Mouse (Mus musculus): ENCODE data around the gene Myo1d. TPM values are rescaled to one million over a fixed set of nuclear protein-coding genes. Genes with fewer than 3 reads are reported as not detected.

The Myo1d gene
- polyA plus RNA-seq, 1 experiment from 2014 or later = 11.3 TPM

- Histone ChIP-seq H3K36me3 (no peaks in the 10 kb centered on the region), H3K4me2 (no peak overlapping the region), H3K9me3 (replicated peaks) (no peaks in the 10 kb centered on the region), H3K4me3 (no peak overlapping the region), H3K9ac (no peak overlapping the region), H3K4me1 (replicated peaks) (no peaks in the 10 kb centered on the region), H3K27me3 (replicated peaks) (no peaks in the 10 kb centered on the region), H3K27ac (ENCODE audit: poor library complexity, severe bottlenecking) (no peak overlapping the region)
- ATAC-seq (ENCODE audit: insufficient number of reproducible peaks, low FRiP score) = no peak
- WGBS = 67% methylated on average over 2 of the region's 2 CpGs
These were observed 233.6 kb downstream of the Myo1d start for GRCm38 (mm10) chr11:80546233-80546632.

GRCm38 (mm10) chr11:80539056-80539455, 240.8 kb downstream of the Myo1d start:
- H3K27ac ChIP-seq (ENCODE audit: poor library complexity, severe bottlenecking) = no peak overlapping the region
- 62% methylated on average over 4 of the region's 4 CpGs for WGBS
- H3K4me1 ChIP-seq (replicated peaks) = no peaks in the 10 kb centered on the region
- ATAC-seq (ENCODE audit: insufficient number of reproducible peaks, low FRiP score) = no peak
- H3K4me2 ChIP-seq = no peak overlapping the region
- no peaks in the 10 kb centered on the region for H3K36me3 ChIP-seq
- no peak overlapping the region for H3K4me3 ChIP-seq
- no peaks in the 10 kb centered on the region for H3K9me3 ChIP-seq (replicated peaks)
- 0 out of 2 replicates have a peak, but pooled peaks cover 5% of the 10 kb centered on the region for H3K27me3 ChIP-seq (replicated peaks)
- no peak overlapping the region for H3K9ac ChIP-seq

- 30% methylated on average over 1 of the region's 1 CpGs for WGBS
- ATAC-seq (ENCODE audit: insufficient number of reproducible peaks, low FRiP score) = no peak
These were observed 246.9 kb downstream of the Myo1d start for GRCm38 (mm10) chr11:80532966-80533365.

GRCm38 (mm10) chr11:80529149-80529548, 250.7 kb downstream of the Myo1d start:
- 72% methylated on average over 8 of the region's 8 CpGs for WGBS
- no peak overlapping the region for H3K4me3 ChIP-seq

More at GRCm38 (mm10) chr11:80532966-80533365, 246.9 kb downstream of the Myo1d start:
- H3K36me3 ChIP-seq = no peaks in the 10 kb centered on the region
- no peak overlapping the region for H3K4me2 ChIP-seq
- H3K27ac ChIP-seq (ENCODE audit: poor library complexity, severe bottlenecking) = no peak overlapping the region
- H3K27me3 ChIP-seq (replicated peaks) = 0 out of 2 replicates have a peak, but pooled peaks cover 5% of the 10 kb centered on the region
- H3K4me3 ChIP-seq = no peak overlapping the region
- H3K4me1 ChIP-seq (replicated peaks) = no peaks in the 10 kb centered on the region
- no peak overlapping the region for H3K9ac ChIP-seq
- H3K9me3 ChIP-seq (replicated peaks) = no peaks in the 10 kb centered on the region

GRCm38 (mm10) chr11:80527697-80528096, 252.1 kb downstream of the Myo1d start:
- Histone ChIP-seq H3K27me3 (replicated peaks) (no peaks in the 10 kb centered on the region), H3K9ac (no peak overlapping the region), H3K36me3 (no peaks in the 10 kb centered on the region), H3K9me3 (replicated peaks) (no peaks in the 10 kb centered on the region), H3K4me1 (replicated peaks) (peaks cover 9% of the 10 kb centered on the region), H3K4me3 (no peak overlapping the region), H3K27ac (ENCODE audit: poor library complexity, severe bottlenecking) (no peak overlapping the region), H3K4me2 (no peak overlapping the region)
- no peak for ATAC-seq (ENCODE audit: insufficient number of reproducible peaks, low FRiP score)

More at GRCm38 (mm10) chr11:80529149-80529548, 250.7 kb downstream of the Myo1d start:
- Histone ChIP-seq H3K27me3 (replicated peaks) (no peaks in the 10 kb centered on the region), H3K4me2 (no peak overlapping the region), H3K9me3 (replicated peaks) (no peaks in the 10 kb centered on the region), H3K9ac (no peak overlapping the region), H3K4me1 (replicated peaks) (no peaks in the 10 kb centered on the region), H3K27ac (ENCODE audit: poor library complexity, severe bottlenecking) (no peak overlapping the region), H3K36me3 (no peaks in the 10 kb centered on the region)
- ATAC-seq (ENCODE audit: insufficient number of reproducible peaks, low FRiP score) = no peak

- Histone ChIP-seq H3K36me3 (no peaks in the 10 kb centered on the region), H3K4me2 (no peak overlapping the region), H3K9ac (no peak overlapping the region), H3K4me1 (replicated peaks) (peaks cover 16% of the 10 kb centered on the region), H3K4me3 (no peak overlapping the region), H3K27ac (ENCODE audit: poor library complexity, severe bottlenecking) (no peak overlapping the region), H3K27me3 (replicated peaks) (no peaks in the 10 kb centered on the region), H3K9me3 (replicated peaks) (no peaks in the 10 kb centered on the region)
- no peak for ATAC-seq (ENCODE audit: insufficient number of reproducible peaks, low FRiP score)
- 85% methylated on average over 5 of the region's 5 CpGs for WGBS
These were observed 255.6 kb downstream of the Myo1d start for GRCm38 (mm10) chr11:80524213-80524612.

- no peak overlapping the region for H3K4me3 ChIP-seq
- H3K9ac ChIP-seq = no peak overlapping the region
- no peak overlapping the region for H3K4me2 ChIP-seq
- 65% methylated on average over 4 of the region's 4 CpGs for WGBS
- H3K27me3 ChIP-seq (replicated peaks) = no peaks in the 10 kb centered on the region
- no peaks in the 10 kb centered on the region for H3K36me3 ChIP-seq
- peaks cover 24% of the 10 kb centered on the region for H3K4me1 ChIP-seq (replicated peaks)
- no peak for ATAC-seq (ENCODE audit: insufficient number of reproducible peaks, low FRiP score)
- no peaks in the 10 kb centered on the region for H3K9me3 ChIP-seq (replicated peaks)
- H3K27ac ChIP-seq (ENCODE audit: poor library complexity, severe bottlenecking) = no peak overlapping the region; the same call in 1 of the 2 replicates
These were observed 256.4 kb downstream of the Myo1d start for GRCm38 (mm10) chr11:80523410-80523809.

GRCm38 (mm10) chr11:80522852-80523251, 257.0 kb downstream of the Myo1d start:
- Histone ChIP-seq H3K36me3 (no peaks in the 10 kb centered on the region), H3K4me2 (no peak overlapping the region), H3K4me1 (replicated peaks) (peaks cover 25% of the 10 kb centered on the region), H3K9ac (no peak overlapping the region), H3K27ac (ENCODE audit: poor library complexity, severe bottlenecking) (no peak overlapping the region; the same call in 1 of the 2 replicates), H3K9me3 (replicated peaks) (no peaks in the 10 kb centered on the region), H3K27me3 (replicated peaks) (no peaks in the 10 kb centered on the region), H3K4me3 (no peak overlapping the region)
- WGBS = 26% methylated on average over 2 of the region's 2 CpGs
- ATAC-seq (ENCODE audit: insufficient number of reproducible peaks, low FRiP score) = no peak

- Histone ChIP-seq H3K4me3 (no peak overlapping the region), H3K9me3 (replicated peaks) (no peaks in the 10 kb centered on the region), H3K36me3 (no peaks in the 10 kb centered on the region), H3K27me3 (replicated peaks) (no peaks in the 10 kb centered on the region), H3K4me2 (no peak overlapping the region), H3K27ac (ENCODE audit: poor library complexity, severe bottlenecking) (no peak overlapping the region), H3K4me1 (replicated peaks) (peaks cover 25% of the 10 kb centered on the region), H3K9ac (no peak overlapping the region)
- WGBS = 60% methylated on average over 2 of the region's 2 CpGs
- ATAC-seq (ENCODE audit: insufficient number of reproducible peaks, low FRiP score) = no peak
These were observed 258.7 kb downstream of the Myo1d start for GRCm38 (mm10) chr11:80521148-80521547.

- H3K9ac ChIP-seq = no peak overlapping the region
- no peaks in the 10 kb centered on the region for H3K36me3 ChIP-seq
- WGBS = 47% methylated on average over 9 of the region's 9 CpGs
- no peak for ATAC-seq (ENCODE audit: insufficient number of reproducible peaks, low FRiP score)
- H3K4me3 ChIP-seq = no peak overlapping the region
- no peaks in the 10 kb centered on the region for H3K27me3 ChIP-seq (replicated peaks)
- no peak overlapping the region for H3K4me2 ChIP-seq
- peaks cover 30% of the 10 kb centered on the region for H3K4me1 ChIP-seq (replicated peaks)
- no peaks in the 10 kb centered on the region for H3K9me3 ChIP-seq (replicated peaks)
- no peak overlapping the region for H3K27ac ChIP-seq (ENCODE audit: poor library complexity, severe bottlenecking)
These were observed 261.1 kb downstream of the Myo1d start for GRCm38 (mm10) chr11:80518421-80519367.

GRCm38 (mm10) chr11:80515895-80516294, 263.9 kb downstream of the Myo1d start:
- Histone ChIP-seq H3K4me2 (no peak overlapping the region), H3K9ac (no peak overlapping the region), H3K36me3 (no peaks in the 10 kb centered on the region), H3K27me3 (replicated peaks) (no peaks in the 10 kb centered on the region), H3K4me1 (replicated peaks) (peaks cover 20% of the 10 kb centered on the region), H3K27ac (ENCODE audit: poor library complexity, severe bottlenecking) (no peak overlapping the region), H3K9me3 (replicated peaks) (no peaks in the 10 kb centered on the region), H3K4me3 (no peak overlapping the region)
- WGBS = 79% methylated on average over 8 of the region's 8 CpGs
- no peak for ATAC-seq (ENCODE audit: insufficient number of reproducible peaks, low FRiP score)
